Mouse (Mus musculus): Measurements from ENCODE around the gene Zfp217. TPM values are rescaled to one million over a fixed set of nuclear protein-coding genes. Genes with fewer than 3 reads are reported as not detected.

The Zfp217 gene
- polyA plus RNA-seq, 1 experiment from 2014 or later, result 4.5 TPM

DNA sequence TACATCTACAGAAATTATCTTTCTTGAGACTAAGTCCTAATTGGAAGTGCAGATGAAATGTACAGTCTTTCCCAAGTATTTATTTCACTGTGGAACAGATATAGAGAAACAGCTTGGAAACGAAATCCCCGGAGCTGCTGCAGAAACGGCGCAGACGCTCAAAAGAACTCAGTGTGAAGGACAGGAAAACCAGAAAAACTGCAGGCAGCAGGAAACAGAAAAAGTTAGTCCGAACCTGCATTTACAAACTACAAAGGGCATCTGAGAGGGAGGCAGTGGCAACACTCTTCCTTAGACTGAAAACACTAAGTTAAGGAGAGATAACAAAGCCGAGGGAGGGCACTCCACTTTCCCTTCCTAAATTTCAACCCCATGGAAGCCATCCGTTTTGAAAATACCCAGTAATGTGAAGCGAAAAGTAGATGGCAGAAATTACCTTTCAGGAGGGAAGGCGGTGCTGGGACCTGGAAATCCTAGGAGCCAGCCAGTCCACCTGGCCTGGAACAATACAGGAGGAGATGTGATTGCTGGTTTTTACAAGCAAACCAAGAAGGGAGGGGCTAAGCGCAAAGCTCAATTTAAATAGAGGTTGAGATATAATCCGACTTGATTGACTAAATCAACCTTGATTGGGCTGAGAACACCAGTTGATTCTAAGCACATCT, 13.7 kb downstream of the Zfp217 start:
- Histone ChIP-seq H3K36me3 (ENCODE audit: control insufficient read depth, insufficient read depth, low read length) (no peaks in the 10 kb centered on the region), H3K9me3 (ENCODE audit: control insufficient read depth, low read depth, low read length) (no peaks in the 10 kb centered on the region), H3K27ac (ENCODE audit: low read length) (peak overlapping the region; percentile 84; the same call in 1 of the 2 replicates), H3K4me2 (replicated peaks; ENCODE audit: low read depth, low read length) (peak overlapping the region; percentile 68), H3K4me3 (ENCODE audit: low read depth, low read length) (peak overlapping the region; percentile 42), H3K9ac (replicated peaks; ENCODE audit: low read depth, low read length) (peak overlapping the region; percentile 32; the same call in 1 of the 2 replicates), H3K4me1 (ENCODE audit: control insufficient read depth, insufficient read depth, low read length) (peaks cover 13% of the 10 kb centered on the region; the same call in 1 of the 2 replicates), H3K27me3 (ENCODE audit: control insufficient read depth, insufficient read depth, low read length) (no peaks in the 10 kb centered on the region)
- no peak for ATAC-seq (ENCODE audit: insufficient number of reproducible peaks, insufficient read depth, low FRiP score, low read depth)
- 16% methylated on average over 12 of the region's 12 CpGs for WGBS

DNA sequence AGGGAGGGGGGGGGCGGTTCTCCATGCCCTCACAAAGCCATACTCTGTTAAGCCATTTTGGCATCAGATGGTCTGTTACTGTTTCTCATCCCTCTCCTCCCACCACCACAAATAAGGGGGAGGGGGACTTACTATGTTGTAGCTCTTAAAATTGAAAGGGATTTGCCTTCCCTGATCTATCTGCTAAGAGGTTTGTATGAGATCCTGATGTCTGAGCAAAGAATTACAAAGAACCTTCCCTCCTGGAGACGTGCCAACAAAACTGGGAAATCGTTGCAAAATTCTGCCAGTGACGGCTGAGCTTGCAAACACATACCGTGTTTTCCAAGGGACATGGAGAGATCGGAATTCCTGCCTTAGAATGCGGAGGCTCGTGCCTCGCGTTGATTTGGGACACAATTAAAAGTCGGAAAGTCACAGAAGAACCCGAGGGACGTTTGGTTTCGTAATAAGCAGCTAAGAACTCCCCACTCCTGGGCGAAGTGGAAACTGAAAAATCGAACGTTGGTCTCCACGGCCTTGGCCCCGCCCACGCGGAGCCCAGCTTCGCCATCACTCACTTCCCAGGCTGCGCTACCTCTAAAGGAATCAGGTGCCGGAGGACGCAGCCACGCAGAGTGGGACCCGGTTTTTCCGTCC, 14.7 kb downstream of the Zfp217 start:
- H3K36me3 ChIP-seq (ENCODE audit: control insufficient read depth, insufficient read depth, low read length), result no peaks in the 10 kb centered on the region
- peak overlapping the region; percentile 32 for H3K9ac ChIP-seq (replicated peaks; ENCODE audit: low read depth, low read length)
- ATAC-seq (ENCODE audit: insufficient number of reproducible peaks, insufficient read depth, low FRiP score, low read depth), result no peak
- peaks cover 16% of the 10 kb centered on the region; the same call in 1 of the 2 replicates for H3K4me1 ChIP-seq (ENCODE audit: control insufficient read depth, insufficient read depth, low read length)
- no peaks in the 10 kb centered on the region for H3K27me3 ChIP-seq (ENCODE audit: control insufficient read depth, insufficient read depth, low read length)
- H3K27ac ChIP-seq (ENCODE audit: low read length), result peak overlapping the region; percentile 84
- H3K4me3 ChIP-seq (ENCODE audit: low read depth, low read length), result peak overlapping the region; percentile 42
- peak overlapping the region; percentile 68 for H3K4me2 ChIP-seq (replicated peaks; ENCODE audit: low read depth, low read length)
- no peaks in the 10 kb centered on the region for H3K9me3 ChIP-seq (ENCODE audit: control insufficient read depth, low read depth, low read length)
- WGBS, result under 1% methylated on average over 28 of the region's 28 CpGs

DNA sequence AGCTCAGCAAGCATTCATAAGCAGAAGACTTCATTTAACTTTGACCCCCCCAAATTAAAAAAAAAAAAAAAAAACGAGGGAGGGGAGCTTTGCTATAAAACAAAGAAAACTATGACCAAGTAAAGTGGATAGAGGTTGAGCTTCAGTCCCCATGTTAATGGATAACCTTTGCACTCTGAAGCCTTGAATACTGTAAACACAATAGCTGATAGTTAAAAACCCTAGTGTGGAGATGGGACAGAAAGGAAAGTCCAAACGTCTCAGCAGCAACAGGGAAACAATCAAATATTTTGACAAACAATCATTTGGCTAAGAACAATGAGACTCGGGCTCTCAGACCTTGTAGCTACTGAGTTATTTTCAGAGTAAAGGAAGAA, 15.2 kb downstream of the Zfp217 start:
- 0% methylated on average over 3 of the region's 3 CpGs for WGBS
- Histone ChIP-seq H3K27me3 (ENCODE audit: control insufficient read depth, insufficient read depth, low read length) (no peaks in the 10 kb centered on the region), H3K9ac (replicated peaks; ENCODE audit: low read depth, low read length) (no peak overlapping the region), H3K4me2 (replicated peaks; ENCODE audit: low read depth, low read length) (peak overlapping the region; percentile 68), H3K9me3 (ENCODE audit: control insufficient read depth, low read depth, low read length) (no peaks in the 10 kb centered on the region), H3K4me1 (ENCODE audit: control insufficient read depth, insufficient read depth, low read length) (peaks cover 20% of the 10 kb centered on the region; the same call in 1 of the 2 replicates), H3K36me3 (ENCODE audit: control insufficient read depth, insufficient read depth, low read length) (no peaks in the 10 kb centered on the region), H3K4me3 (ENCODE audit: low read depth, low read length) (peak overlapping the region; percentile 42), H3K27ac (ENCODE audit: low read length) (peak overlapping the region; percentile 84)
- ATAC-seq (ENCODE audit: insufficient number of reproducible peaks, insufficient read depth, low FRiP score, low read depth), result no peak

DNA sequence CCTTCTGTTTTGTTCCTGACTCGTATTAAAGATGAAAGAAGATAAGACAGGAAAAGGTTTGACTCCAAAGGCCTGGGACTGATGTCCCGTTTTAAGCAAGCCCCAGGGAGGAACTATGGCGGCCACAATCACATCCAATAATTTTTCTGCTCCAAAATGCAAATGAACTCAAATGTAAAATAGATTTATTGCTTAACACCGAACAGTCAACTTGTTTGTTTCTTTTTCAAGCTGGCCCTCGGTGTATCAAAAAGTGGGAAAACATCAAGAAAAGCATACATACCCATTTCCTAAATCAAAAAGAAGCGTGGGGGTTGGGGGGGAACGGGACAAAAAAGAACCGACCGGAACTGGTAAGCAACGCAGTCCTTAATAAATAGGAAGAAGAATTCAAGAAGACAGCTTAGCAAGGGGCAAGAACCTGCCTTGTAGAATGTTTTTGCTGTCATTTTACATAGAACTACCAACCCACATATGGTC, 15.9 kb downstream of the Zfp217 start:
- peak overlapping the region; percentile 68 for H3K4me2 ChIP-seq (replicated peaks; ENCODE audit: low read depth, low read length)
- WGBS, result 12% methylated on average over 10 of the region's 10 CpGs
- peak overlapping the region; percentile 62; the same call in 1 of the 2 replicates for H3K27ac ChIP-seq (ENCODE audit: low read length)
- no peaks in the 10 kb centered on the region for H3K36me3 ChIP-seq (ENCODE audit: control insufficient read depth, insufficient read depth, low read length)
- no peak for ATAC-seq (ENCODE audit: insufficient number of reproducible peaks, insufficient read depth, low FRiP score, low read depth)
- H3K9ac ChIP-seq (replicated peaks; ENCODE audit: low read depth, low read length), result no peak overlapping the region; the same call in 1 of the 2 replicates
- no peaks in the 10 kb centered on the region for H3K27me3 ChIP-seq (ENCODE audit: control insufficient read depth, insufficient read depth, low read length)
- H3K4me3 ChIP-seq (ENCODE audit: low read depth, low read length), result peak overlapping the region; percentile 92
- no peaks in the 10 kb centered on the region for H3K9me3 ChIP-seq (ENCODE audit: control insufficient read depth, low read depth, low read length)
- peaks cover 22% of the 10 kb centered on the region; the same call in 1 of the 2 replicates for H3K4me1 ChIP-seq (ENCODE audit: control insufficient read depth, insufficient read depth, low read length)

DNA sequence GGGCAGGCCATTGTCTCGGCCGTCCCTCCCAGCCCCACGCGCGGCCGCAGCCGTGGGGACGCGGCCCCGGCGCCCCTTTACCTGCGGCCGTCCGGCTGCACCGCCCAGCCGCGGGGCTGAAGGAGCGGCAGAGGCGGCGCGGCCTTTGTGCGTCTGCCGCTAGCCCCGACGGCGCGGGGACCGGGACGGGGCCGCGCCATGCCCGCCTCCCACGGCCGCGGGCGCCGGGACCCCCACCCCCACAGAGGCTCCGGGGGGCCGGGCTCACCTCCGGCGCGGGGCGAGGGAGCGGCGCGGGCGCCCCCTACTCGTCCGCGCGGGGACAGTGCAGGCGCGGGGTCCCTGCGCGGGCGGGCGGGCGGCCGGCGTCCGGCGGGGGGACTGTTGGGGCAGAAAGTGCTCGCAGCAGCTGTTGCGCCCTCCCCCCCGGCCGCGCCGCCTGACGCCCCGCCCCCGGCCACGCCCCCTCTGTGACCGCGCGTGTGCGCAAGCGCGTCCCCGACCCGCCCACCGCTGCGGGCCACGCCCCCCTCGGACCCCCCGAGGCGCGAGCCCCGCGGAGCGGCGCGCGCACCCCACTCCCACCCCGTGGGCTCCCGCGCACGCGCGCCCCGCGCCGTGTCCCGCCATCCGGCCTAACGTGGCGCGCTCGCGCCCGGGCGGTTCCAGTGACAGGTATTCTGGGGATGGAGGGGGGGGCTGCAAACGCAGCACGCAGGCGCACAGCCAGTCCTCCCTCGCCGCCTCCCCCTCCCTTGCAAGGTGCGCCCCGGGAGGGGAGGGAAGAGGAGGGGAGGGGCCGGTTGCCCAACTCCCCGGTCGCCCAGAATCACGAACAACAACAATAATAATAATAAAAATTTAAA, 16.9 kb downstream of the Zfp217 start:
- Histone ChIP-seq H3K27me3 (ENCODE audit: control insufficient read depth, insufficient read depth, low read length) (no peaks in the 10 kb centered on the region), H3K9ac (replicated peaks; ENCODE audit: low read depth, low read length) (peak overlapping the region; percentile 96), H3K27ac (ENCODE audit: low read length) (peak overlapping the region; percentile 95), H3K4me2 (replicated peaks; ENCODE audit: low read depth, low read length) (peak overlapping the region; percentile 76), H3K36me3 (ENCODE audit: control insufficient read depth, insufficient read depth, low read length) (no peaks in the 10 kb centered on the region), H3K9me3 (ENCODE audit: control insufficient read depth, low read depth, low read length) (no peaks in the 10 kb centered on the region), H3K4me3 (ENCODE audit: low read depth, low read length) (peak overlapping the region; percentile 92), H3K4me1 (ENCODE audit: control insufficient read depth, insufficient read depth, low read length) (peaks cover 26% of the 10 kb centered on the region; the same call in 1 of the 2 replicates)
- peak; percentile 87 for ATAC-seq (ENCODE audit: insufficient number of reproducible peaks, insufficient read depth, low FRiP score, low read depth)
- under 1% methylated on average over 98 of the region's 122 CpGs for WGBS

DNA sequence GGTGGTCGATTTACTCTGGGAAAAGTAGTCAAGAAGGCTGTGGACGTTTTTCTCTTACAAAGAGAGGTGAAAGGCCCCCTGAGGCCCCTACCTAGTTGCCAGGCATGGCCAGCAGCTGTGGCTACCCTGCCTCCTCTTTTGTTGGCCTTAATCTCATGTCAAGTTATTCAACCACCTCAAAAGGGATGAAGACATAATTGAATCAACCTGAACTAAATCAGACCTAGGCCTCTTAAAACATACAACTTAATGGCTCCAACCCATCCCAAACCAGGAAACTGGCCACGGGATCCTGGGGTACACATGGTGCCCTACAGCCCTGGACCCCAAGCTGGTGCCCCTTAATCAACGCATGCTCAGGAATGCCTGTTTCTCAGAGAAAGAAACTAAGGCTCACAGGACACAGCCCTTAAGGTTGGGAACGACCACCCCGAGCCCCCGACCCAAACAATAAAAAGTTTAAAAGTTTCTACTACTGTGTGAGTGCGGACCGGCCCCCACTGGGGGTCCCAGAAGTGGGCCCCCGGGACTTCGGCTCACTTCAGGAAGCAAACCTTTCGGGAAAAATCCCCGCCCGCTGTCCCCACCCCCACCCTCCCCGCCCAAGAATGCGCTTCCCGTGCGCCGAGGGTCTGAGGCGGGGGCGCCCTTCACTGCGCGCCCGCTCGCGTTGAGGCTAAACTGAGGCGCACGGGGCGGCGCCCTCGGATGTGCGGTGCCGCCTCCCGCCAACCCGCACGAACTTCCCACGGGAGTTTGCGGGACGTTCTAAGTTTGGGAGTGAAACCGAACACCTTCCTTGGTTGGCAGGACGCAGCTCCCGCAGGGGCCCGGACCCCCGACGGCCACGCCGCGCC, 17.8 kb downstream of the Zfp217 start:
- H3K36me3 ChIP-seq (ENCODE audit: control insufficient read depth, insufficient read depth, low read length), result no peaks in the 10 kb centered on the region
- H3K4me2 ChIP-seq (replicated peaks; ENCODE audit: low read depth, low read length), result peak overlapping the region; percentile 76
- WGBS, result under 1% methylated on average over 48 of the region's 48 CpGs
- H3K9ac ChIP-seq (replicated peaks; ENCODE audit: low read depth, low read length), result peak overlapping the region; percentile 96
- no peaks in the 10 kb centered on the region for H3K9me3 ChIP-seq (ENCODE audit: control insufficient read depth, low read depth, low read length)
- peaks cover 26% of the 10 kb centered on the region; the same call in 1 of the 2 replicates for H3K4me1 ChIP-seq (ENCODE audit: control insufficient read depth, insufficient read depth, low read length)
- H3K27me3 ChIP-seq (ENCODE audit: control insufficient read depth, insufficient read depth, low read length), result no peaks in the 10 kb centered on the region
- H3K27ac ChIP-seq (ENCODE audit: low read length), result peak overlapping the region; percentile 95
- ATAC-seq (ENCODE audit: insufficient number of reproducible peaks, insufficient read depth, low FRiP score, low read depth), result peak; percentile 64
- H3K4me3 ChIP-seq (ENCODE audit: low read depth, low read length), result peak overlapping the region; percentile 92

DNA sequence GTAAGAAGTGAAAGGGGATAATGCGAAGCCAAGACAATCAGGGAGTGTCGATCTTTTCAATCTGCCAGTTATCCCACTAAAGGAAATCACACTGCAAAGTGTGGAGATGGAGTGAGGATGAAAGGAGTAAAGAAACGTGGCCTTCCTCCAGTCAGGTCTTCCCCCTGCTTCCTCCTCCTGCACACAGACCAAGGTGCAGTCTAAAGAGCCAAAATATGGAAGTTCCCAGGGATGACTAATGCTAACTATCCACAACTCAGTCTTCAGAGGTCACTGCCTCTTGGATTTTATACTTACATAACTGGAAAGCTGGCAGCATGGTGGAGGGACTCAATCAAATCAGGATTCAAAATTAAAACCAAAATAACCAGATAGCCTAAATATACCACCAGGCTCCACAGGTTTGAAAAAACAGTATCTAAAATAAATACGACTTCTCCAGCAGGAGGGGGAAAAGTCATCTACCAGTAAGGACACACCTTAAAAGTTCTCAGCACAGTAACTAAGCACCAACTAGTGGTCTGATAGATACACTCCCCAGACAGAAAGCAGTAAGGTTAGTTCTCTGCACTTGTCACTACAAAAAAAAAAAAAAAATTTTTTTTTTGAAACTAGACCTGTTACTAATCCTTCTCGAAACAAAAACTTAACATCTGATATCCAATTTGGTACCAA, 18.5 kb downstream of the Zfp217 start:
- peak overlapping the region; percentile 92 for H3K4me3 ChIP-seq (ENCODE audit: low read depth, low read length)
- H3K27me3 ChIP-seq (ENCODE audit: control insufficient read depth, insufficient read depth, low read length), result no peaks in the 10 kb centered on the region
- H3K36me3 ChIP-seq (ENCODE audit: control insufficient read depth, insufficient read depth, low read length), result no peaks in the 10 kb centered on the region
- H3K9ac ChIP-seq (replicated peaks; ENCODE audit: low read depth, low read length), result no peak overlapping the region
- ATAC-seq (ENCODE audit: insufficient number of reproducible peaks, insufficient read depth, low FRiP score, low read depth), result no peak
- H3K4me2 ChIP-seq (replicated peaks; ENCODE audit: low read depth, low read length), result peak overlapping the region; percentile 76
- peak overlapping the region; percentile 95; the same call in 1 of the 2 replicates for H3K27ac ChIP-seq (ENCODE audit: low read length)
- H3K4me1 ChIP-seq (ENCODE audit: control insufficient read depth, insufficient read depth, low read length), result peaks cover 26% of the 10 kb centered on the region; the same call in 1 of the 2 replicates
- WGBS, result 20% methylated on average over 5 of the region's 5 CpGs
- H3K9me3 ChIP-seq (ENCODE audit: control insufficient read depth, low read depth, low read length), result no peaks in the 10 kb centered on the region
